Mouse (Mus musculus) midbrain, embryonic 14.5 days (tissue): ENCODE results near the gene Phlpp2. TPM values are rescaled to one million over a fixed set of nuclear protein-coding genes. Genes with fewer than 3 reads are reported as not detected.

Source experiments
- ATAC-seq: fragments of 200-750 bp; cut with Nextera tagmentation; 2 replicates; pipeline ENCODE4 v1.8.0; 2017; ENCODE audit warnings: moderate number of reproducible peaks, moderate library complexity; ENCODE audit not compliant: low FRiP score, low TSS enrichment
- DNase-seq: peaks from one replicate; pipeline ENCODE4 v3.0.0-alpha.2; 2015
- H3K27ac ChIP-seq: fragments of 300-500 bp; sonication (generic); replicated peaks from 2 replicates; pipeline ENCODE4 v1.5.1; 2014; ENCODE audit warnings: mild to moderate bottlenecking, low read depth, low read length, moderate library complexity
- H3K27me3 ChIP-seq: fragments of 300-500 bp; sonication (generic); 2 replicates; pipeline ENCODE4 v1.6.1; 2014; ENCODE audit warnings: low read length, control low read depth, mixed read lengths; ENCODE audit not compliant: control insufficient read depth, insufficient read depth
- H3K36me3 ChIP-seq: fragments of 300-500 bp; sonication (generic); 2 replicates; pipeline ENCODE4 v1.6.1; 2014; ENCODE audit warnings: low read length, control low read depth; ENCODE audit not compliant: control insufficient read depth, insufficient read depth
- H3K4me1 ChIP-seq: fragments of 300-500 bp; sonication (generic); 2 replicates; pipeline ENCODE4 v1.6.1; 2014; ENCODE audit warnings: mild to moderate bottlenecking, antibody characterized with exemption, low read length, control low read depth; ENCODE audit not compliant: control insufficient read depth, insufficient read depth
- H3K4me2 ChIP-seq: fragments of 300-500 bp; sonication (generic); 2 replicates; pipeline ENCODE4 v1.6.1; 2014; ENCODE audit warnings: mild to moderate bottlenecking, low read length, moderate library complexity
- H3K4me3 ChIP-seq: fragments of 300-500 bp; sonication (generic); replicated peaks from 2 replicates; pipeline ENCODE4 v1.5.1; 2014; ENCODE audit warnings: low read depth, low read length
- H3K9ac ChIP-seq: fragments of 300-500 bp; sonication (generic); replicated peaks from 2 replicates; pipeline ENCODE4 v1.6.1; 2014; ENCODE audit warnings: mild to moderate bottlenecking, low read length, moderate library complexity
- H3K9me3 ChIP-seq: fragments of 300-500 bp; sonication (generic); 2 replicates; pipeline ENCODE4 v1.6.1; 2016; ENCODE audit warnings: low read length, control low read depth, mixed read lengths; ENCODE audit not compliant: control insufficient read depth
- WGBS: fragments of 180-500 bp; shearing (Covaris S2); extraction: QIAGEN DNeasy Blood & Tissue Kit; methylation state at CpG from one replicate; pipeline ENCODE4 v1.1.7; 2014; 5-methylcytosine and 5-hydroxymethylcytosine counted together
- polyA plus RNA-seq: library from polyadenylated mRNA; unstranded; fragments of >200 nt; fragmentation: Nextera tagmentation; extraction: Ambion mirVana; gene quantifications from 2 replicates; pipeline ENCODE4 v1.2.1, GENCODE M21; 2014

Phlpp2 gene
- polyA plus RNA-seq, 1 experiment from 2014 or later = 5.7 TPM

DNA sequence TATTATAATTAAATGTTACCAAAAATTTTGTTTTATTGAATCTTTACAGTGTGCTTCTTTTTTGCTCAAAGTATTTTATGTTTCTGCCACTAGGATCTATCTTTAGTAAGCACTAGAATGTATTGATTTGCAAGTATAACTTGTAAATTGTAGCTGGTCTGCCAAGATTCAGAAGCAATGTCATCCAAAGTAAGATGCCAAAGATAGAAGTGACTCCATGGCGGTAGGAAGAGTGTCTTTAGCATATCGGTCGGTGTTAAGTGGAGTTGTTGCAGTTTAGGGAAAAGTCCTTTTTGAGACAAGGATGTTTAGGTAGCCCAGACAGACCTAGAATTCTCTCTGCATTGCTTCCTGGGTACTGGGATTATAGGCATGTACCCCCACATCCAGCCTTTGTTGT lies 38.6 kb downstream of the Phlpp2 start:
- H3K4me1 ChIP-seq = no peaks in the 10 kb centered on the region
- WGBS = 97% methylated on average over 3 of the region's 3 CpGs
- H3K27ac ChIP-seq = no peak overlapping the region
- peaks cover 50% of the 10 kb centered on the region for H3K36me3 ChIP-seq
- H3K9ac ChIP-seq = no peak overlapping the region
- ATAC-seq (no peak), DNase-seq (no peak)
- H3K9me3 ChIP-seq = no peaks in the 10 kb centered on the region
- H3K4me3 ChIP-seq = no peak overlapping the region
- no peaks in the 10 kb centered on the region for H3K27me3 ChIP-seq
- no peak overlapping the region for H3K4me2 ChIP-seq

DNA sequence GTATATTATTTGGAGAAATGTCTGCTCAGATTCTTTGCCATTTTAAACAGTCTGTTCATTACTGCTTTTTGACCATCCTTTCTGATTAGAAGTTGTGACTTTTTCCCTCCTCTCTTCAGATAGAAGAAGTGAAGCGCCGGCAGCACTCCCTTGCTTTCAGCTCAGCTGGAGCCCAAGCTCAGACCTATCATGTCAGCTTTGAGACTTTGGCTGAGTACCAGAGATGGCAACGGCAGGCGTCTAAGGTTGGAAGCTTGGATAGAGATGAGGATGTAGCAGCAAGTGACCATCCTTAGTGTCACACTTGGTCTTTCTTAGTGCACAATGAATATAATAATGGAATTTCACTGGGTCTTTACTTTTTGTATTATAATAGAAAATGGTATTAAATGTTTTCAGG lies 39.0 kb downstream of the Phlpp2 start:
- Histone ChIP-seq H3K9ac (no peak overlapping the region), H3K4me1 (no peaks in the 10 kb centered on the region), H3K4me3 (no peak overlapping the region), H3K27ac (no peak overlapping the region), H3K27me3 (no peaks in the 10 kb centered on the region), H3K9me3 (no peaks in the 10 kb centered on the region), H3K36me3 (peaks cover 54% of the 10 kb centered on the region), H3K4me2 (no peak overlapping the region)
- ATAC-seq (no peak), DNase-seq (no peak)
- 93% methylated on average over 4 of the region's 4 CpGs for WGBS

- H3K9ac ChIP-seq = no peak overlapping the region
- no peaks in the 10 kb centered on the region for H3K9me3 ChIP-seq
- H3K36me3 ChIP-seq = peaks cover 68% of the 10 kb centered on the region
- H3K4me1 ChIP-seq = no peaks in the 10 kb centered on the region
- 55% methylated on average over 4 of the region's 4 CpGs for WGBS
- no peaks in the 10 kb centered on the region for H3K27me3 ChIP-seq
- no peak overlapping the region for H3K4me2 ChIP-seq
- no peak overlapping the region for H3K27ac ChIP-seq
- peak; percentile 67 for DNase-seq
- H3K4me3 ChIP-seq = no peak overlapping the region
- no peak for ATAC-seq
Measured at GRCm38 (mm10) chr8:109917277-109917676, 48.9 kb downstream of the Phlpp2 start.

DNA sequence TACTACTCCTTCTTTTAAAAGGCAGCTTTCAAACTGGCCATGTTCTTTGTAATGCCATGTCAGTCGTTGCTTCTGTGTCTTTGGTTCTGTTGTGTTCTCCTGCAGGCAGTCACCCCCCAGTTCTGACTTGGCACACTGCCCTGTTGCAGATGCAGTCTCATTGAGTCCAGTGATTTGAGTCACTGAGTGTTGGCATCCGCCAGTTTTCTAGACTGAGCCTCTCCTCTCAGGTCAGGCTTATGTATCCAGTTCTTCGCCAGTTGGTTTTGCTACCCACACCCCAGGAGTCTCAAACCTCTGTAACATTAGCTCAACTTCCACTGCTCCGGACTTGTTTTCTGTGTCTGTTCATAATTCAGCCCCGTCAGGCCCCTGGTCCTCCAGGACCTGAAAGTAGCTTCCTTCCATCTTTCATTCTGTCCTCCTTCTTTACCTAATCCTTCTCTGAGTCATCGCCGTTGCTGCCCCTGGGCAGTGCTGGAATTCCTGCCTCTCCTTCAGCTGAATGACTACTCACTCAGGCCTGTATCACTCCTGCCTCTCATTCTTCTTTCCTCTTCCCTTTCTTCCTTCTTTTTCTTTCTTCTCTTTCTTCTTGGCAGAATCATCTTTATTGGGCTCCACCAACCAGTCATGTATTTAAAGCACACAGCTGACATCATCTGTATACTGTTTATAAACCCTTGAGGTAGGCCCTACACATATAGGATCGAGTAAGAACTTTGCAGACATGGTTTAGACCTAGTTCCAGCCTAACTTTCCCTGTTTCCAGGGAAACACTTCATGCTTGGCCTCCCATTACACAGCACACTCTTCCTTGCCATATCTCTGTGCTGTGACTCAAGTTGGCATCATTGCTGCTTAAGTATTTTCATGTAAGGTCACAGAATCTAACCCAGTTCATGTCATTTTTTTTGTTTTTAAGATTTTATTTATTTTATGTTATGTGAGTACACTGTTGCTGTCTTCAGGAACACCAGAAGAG lies 52.4 kb downstream of the Phlpp2 start:
- DNase-seq (peak; percentile 44), ATAC-seq (no peak)
- Histone ChIP-seq H3K36me3 (peaks cover 58% of the 10 kb centered on the region), H3K4me2 (no peak overlapping the region), H3K4me1 (no peaks in the 10 kb centered on the region), H3K27ac (no peak overlapping the region), H3K9ac (no peak overlapping the region), H3K9me3 (no peaks in the 10 kb centered on the region), H3K4me3 (no peak overlapping the region), H3K27me3 (no peaks in the 10 kb centered on the region)
- 83% methylated on average over 8 of the region's 8 CpGs for WGBS

- no peak overlapping the region for H3K27ac ChIP-seq
- no peaks in the 10 kb centered on the region for H3K27me3 ChIP-seq
- H3K9me3 ChIP-seq = no peaks in the 10 kb centered on the region
- peaks cover 44% of the 10 kb centered on the region for H3K36me3 ChIP-seq
- H3K9ac ChIP-seq = no peak overlapping the region
- no peaks in the 10 kb centered on the region for H3K4me1 ChIP-seq
- DNase-seq = no peak
- no peak overlapping the region for H3K4me2 ChIP-seq
- no peak overlapping the region for H3K4me3 ChIP-seq
- ATAC-seq = no peak
- 93% methylated on average over 2 of the region's 2 CpGs for WGBS
Measured at GRCm38 (mm10) chr8:109941606-109942360, 73.4 kb downstream of the Phlpp2 start.

DNA sequence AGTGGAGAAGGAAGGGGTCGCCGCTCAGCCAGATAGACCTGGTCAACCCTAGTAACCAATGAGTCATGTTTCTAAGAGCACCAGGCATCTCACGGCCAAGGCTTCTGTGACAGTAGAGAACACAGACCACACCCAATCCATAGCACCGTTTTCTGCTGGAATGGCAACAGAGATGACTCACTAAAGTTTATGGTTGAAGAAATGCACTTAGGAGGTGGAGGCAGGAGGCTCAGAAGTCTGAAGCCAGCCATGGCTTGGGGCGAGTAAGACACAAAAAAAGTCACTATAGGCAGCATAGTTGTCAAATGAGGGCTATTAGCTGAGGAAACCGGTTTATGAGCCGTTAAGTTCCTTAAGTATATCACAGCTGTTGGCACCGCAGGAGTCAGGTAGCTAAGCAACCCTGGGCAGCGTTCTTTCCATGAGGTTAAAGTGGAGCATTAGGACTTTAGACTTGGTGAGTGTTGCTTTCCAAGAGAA lies 76.9 kb downstream of the Phlpp2 start:
- no peak overlapping the region for H3K27ac ChIP-seq
- H3K4me3 ChIP-seq = no peak overlapping the region
- 59% methylated on average over 9 of the region's 9 CpGs for WGBS
- ATAC-seq = no peak
- no peak for DNase-seq
- H3K9ac ChIP-seq = no peak overlapping the region
- H3K4me2 ChIP-seq = no peak overlapping the region
- no peaks in the 10 kb centered on the region for H3K27me3 ChIP-seq
- H3K36me3 ChIP-seq = peaks cover 23% of the 10 kb centered on the region
- no peaks in the 10 kb centered on the region for H3K9me3 ChIP-seq
- 0 out of 2 replicates have a peak, but pooled peaks cover 6% of the 10 kb centered on the region for H3K4me1 ChIP-seq

DNA sequence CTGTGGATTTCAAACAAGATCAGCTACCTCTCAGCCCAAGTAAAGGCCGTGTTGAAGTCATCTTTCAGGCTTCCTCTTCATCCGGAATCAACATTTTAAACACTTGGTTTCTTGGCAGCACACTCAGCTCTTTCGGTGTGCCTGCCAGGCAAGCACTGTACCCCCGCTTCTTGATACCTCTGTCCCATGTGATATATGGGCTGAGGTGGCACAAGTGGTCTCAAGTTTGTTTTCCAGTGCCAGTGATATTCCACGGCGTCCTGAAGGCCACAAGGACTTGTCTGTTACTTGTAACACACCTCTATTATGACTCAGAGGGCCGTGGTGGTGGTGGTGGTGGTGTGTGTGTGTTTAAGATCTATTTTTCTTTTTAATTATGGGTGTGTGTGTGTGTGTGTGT lies 77.4 kb downstream of the Phlpp2 start:
- Histone ChIP-seq H3K4me3 (no peak overlapping the region), H3K4me2 (no peak overlapping the region), H3K27me3 (no peaks in the 10 kb centered on the region), H3K27ac (no peak overlapping the region), H3K4me1 (0 out of 2 replicates have a peak, but pooled peaks cover 6% of the 10 kb centered on the region), H3K36me3 (peaks cover 18% of the 10 kb centered on the region), H3K9ac (no peak overlapping the region), H3K9me3 (no peaks in the 10 kb centered on the region)
- ATAC-seq (no peak), DNase-seq (no peak)
- 91% methylated on average over 7 of the region's 7 CpGs for WGBS

DNA sequence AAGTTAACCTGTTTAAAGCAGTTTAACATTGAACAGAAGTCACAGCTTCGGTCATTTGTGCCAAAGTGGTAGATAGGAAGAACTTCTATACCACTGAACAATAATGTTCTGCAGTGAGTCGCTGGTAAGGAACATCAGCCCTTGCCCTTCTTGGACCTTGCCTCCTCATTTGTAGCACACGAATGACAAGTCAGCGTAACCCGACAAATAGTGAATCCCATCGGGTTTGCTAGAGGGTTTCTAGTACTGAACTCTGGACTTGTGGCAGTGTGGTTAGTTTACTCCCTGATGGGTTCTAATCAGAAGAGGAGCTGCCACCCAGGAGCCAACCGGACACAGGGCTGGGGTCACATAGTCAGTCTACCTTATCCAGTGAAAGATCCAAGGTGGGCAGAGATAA lies 77.9 kb downstream of the Phlpp2 start:
- 0 out of 2 replicates have a peak, but pooled peaks cover 6% of the 10 kb centered on the region for H3K4me1 ChIP-seq
- no peaks in the 10 kb centered on the region for H3K9me3 ChIP-seq
- ATAC-seq = no peak
- H3K36me3 ChIP-seq = peaks cover 12% of the 10 kb centered on the region
- H3K4me3 ChIP-seq = no peak overlapping the region
- no peak overlapping the region for H3K9ac ChIP-seq
- WGBS = 91% methylated on average over 7 of the region's 7 CpGs
- no peak for DNase-seq
- no peak overlapping the region for H3K4me2 ChIP-seq
- no peak overlapping the region for H3K27ac ChIP-seq
- H3K27me3 ChIP-seq = no peaks in the 10 kb centered on the region
